Mouse (Mus musculus) embryo, embryonic 11 days (tissue): ENCODE results near the gene 4931428F04Rik.
"Not testable (repeated sequence)": the region's sequence is repeated elsewhere in the genome, so short reads cannot be mapped to it uniquely, and the experiment has no call there.

Experiments used
- DNase-seq: peaks from one replicate; pipeline ENCODE4 v3.0.0-alpha.2; 2015

The 4931428F04Rik gene

DNA sequence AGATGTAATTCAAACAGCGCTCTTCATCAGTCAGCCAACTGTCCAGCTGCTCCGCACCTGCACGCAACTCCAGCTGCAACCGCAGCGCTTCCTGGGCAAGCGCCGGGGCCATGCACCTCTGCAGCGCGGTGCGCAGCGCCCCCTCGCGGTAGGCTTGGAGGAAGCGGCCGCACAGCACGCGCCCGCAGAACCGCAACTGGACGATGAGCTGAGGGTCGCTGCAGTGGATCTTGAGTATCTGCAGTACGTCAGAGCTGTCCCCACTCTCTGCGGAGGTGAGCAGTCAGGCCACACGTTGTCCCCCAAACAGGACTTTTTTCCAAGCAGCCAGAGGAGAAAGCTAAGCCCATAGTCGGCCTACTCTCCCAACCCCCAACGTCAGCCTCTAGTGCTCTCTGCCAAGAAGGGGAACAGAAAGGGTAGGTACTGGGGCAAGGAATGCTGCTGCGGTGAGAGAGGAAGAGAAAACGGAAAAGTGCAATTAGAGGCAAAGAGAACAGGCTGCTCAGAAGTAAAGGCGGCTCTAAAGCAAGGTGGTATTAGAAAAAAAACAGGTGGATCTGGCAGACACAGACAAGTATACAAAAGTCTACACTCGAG lies 29.8 kb downstream of the 4931428F04Rik start:
- DNase-seq, result peak; percentile 90

DNA sequence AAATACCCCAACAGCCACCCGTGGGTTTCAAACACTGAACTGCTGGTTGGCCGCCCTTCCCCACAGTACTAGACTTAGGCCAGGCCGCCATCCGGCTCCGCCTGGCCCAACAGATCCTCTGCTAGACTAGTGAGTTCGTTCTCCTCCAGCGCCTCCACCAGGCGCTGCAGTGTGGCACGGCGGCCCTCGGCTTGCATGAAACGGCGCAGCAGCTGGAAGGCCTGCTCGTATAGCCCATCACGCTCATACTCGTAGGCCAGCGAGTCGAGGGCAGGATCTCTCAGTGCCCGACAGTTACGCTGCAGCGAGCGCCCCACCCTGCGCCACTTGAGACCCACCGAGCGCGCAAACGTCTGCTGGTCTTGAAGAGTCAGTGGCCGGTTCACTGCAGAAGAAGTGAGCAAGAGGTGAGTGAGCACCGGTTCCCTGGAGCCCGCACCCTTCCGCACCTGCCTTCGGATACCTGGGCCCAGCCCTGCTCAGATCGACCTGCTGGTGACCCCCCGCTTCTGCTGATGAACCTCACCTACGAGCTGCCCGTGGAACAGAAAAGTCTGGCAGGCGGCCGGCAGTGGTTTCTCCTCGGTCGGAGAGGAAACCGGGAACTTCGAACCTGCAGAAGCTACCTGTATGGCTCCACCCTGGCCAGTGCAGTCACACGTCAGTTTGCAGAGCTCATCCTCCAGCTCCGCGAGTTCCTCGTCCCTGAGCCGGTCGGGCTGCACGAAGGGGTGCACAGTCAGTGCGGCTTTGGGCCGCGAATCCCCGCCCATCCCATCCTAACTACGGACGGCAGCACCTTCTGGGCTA lies 30.5 kb downstream of the 4931428F04Rik start:
- peak; percentile 71 for DNase-seq

DNA sequence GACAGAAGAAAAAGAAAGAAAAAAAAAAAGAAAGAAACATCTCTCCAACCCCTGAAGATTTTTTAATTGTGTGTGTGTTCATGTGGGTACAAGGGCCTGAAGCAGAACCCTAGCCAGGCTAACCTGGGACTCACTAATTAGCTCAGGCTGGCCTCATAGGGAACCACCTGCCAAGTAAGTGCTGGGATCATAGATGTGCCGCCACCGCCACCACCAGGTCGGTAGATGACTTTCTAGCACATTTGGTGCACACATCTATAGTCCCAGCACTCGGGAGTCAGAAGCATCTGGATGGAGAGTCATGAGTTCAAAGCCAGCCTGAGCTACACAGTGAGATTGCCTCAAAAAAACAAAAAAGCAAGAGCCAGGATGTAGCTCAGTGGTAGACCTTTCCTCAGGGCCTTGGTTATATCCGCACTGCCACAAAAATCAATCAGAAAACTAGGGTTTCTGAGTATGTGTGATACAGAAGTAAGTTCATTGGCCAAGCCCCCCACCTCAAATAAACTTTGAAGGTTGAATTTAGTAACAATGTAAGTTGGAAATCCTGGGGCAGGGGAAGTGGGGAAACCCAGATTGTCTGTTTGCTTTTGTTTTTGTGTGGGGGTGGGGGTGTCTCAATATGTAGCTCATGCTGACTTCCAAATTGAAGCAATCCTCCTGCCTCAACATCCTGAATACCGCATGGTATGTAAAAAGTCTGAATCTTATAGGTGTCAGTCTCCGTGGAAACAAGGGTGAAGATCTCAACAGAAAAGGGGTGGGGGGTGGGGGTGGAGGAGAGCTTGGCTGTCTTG lies 32.1 kb downstream of the 4931428F04Rik start:
- no peak for DNase-seq

DNA sequence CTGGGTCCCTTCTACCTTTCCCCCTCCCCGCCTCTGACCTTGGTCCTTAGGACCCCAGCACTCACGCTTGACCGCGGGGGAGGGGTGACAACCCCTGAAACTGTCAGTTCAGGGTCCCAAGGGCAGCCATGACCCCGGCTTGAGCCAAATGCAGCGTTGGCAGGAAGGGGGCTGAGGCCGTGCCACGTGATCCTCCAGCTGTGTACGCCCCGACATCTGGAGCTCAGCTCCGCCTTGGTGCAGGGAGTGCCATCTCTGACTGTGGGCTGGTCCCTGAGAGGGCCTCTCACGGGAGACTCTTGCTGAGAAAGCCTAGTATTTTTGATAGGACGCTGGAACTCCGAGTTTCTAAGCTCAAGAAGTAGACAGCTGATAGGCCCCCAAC lies 34.7 kb downstream of the 4931428F04Rik start, which contains the start of gene B3gnt9:
Gene B3gnt9, minus strand, starts transcription at position 188 of the 385 bp plus-strand sequence.
- peak; percentile 70 for DNase-seq

DNA sequence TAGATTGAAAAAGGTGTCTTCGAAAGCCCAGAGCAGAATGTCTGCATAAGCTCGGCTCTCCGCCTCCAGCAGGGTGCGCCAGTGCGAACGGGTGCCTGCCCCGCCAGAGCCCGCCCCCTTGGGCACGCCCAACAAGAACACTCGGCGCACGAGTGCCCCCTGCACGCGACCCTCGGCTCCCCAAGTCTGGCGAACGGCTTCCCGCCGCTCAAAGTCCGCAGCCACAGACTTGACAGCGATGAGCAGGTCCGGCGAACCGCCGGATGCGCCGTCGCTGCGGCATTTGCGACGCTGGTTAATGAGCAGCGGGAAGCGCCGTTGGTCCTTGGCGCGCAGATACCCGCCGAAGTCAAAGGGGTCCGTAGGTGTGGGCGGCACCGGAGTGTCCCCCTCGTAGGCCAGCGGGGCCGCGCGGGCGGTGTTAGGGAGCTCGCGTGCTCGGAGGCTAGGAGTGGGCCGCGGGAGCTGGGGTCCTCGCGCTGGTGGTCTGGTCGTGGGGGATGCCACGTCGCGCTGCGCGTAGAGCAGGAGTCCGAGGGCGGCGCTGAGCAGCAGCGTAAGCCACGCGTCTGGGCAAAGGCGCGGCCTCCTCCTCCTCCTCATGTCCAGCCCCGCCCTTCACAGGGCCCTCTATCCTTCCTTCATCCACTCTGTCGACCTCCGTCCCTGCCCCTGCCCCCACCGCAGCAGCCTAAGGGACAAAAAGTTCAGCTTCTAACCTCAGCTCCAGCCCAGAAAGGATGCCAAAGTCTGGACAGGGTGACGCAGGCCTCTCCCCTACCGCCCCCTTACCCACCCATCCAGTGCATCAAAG lies 35.3 kb downstream of the 4931428F04Rik start:
- peak; percentile 95 for DNase-seq

DNA sequence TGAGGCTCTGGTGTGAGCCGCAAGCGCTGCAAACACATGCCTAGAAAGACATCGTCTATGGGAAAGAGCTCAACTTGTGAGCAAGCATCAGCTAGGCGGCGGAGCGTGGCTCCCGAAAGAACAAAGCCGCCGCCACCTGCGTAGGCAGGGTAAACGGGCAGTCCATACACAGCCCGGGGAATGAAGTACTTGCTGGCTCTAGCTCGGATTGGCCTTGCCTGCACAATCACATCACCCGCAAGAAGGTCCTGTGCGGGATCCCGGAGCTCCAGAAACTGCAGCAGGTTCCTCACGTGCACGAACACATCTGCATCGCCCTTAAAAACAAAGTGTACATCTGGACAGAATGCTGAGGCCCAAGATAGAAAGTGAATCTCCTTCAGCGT lies 35.9 kb downstream of the 4931428F04Rik start:
- DNase-seq, result no peak

DNA sequence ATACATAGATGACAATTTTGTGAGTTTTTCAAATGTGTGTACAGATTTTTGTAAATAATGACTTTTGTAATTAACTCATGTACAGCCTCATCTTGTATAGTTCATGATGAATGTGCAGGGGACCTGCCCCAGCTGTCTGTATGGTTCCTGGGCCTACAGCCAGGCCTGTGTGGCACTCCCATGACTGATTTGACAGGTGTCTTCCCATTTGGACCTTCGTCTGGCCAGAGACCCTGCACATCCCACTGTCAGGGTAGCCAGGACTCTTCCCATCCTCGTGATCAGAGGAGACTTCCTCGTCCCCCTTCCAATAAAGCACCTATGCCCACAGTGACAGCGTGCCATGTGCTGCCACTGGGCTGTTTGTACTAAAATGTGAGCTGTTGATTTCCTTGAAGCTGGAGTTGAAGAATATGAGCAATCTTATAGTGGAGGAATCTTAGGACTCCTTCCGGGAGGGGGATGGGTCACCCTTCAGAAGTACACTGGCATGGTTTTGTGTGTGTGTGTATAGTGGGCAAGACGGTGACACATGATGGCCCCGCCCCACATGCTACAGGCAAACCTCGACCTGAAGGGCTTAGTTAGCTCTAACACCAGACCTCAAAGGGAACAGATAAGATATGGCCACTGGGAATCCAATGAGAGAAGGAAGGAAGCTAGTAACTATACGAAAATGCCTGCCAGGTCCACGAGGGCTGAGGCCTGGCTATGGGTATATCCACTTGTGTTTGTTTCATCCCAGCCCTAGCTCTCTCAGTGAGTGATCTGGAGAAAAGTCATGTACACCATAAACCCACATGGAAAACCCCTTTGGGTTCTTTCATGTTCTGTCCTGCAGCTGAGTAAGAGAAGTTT lies 36.8 kb downstream of the 4931428F04Rik start:
- no peak for DNase-seq

DNA sequence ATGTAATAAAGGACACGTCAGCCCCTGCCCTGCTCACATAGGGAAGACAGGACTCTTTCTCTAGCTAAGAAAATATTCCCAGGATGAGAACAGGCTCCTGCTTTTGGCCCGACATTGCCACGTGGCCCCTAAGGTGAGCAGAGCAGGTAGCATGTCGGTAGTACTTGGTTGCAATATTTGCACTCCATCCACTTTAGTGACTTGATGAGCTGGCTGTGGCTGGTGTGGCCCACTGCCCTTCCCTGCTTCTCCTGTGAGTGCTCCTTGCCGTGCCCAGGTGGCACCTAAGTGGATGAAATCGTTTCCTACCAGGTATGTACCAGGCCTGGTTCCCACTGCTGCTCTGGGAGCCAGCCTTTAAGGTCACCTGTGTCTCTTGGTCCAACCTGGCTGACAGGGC lies 37.7 kb downstream of the 4931428F04Rik start:
- DNase-seq, result no peak

DNA sequence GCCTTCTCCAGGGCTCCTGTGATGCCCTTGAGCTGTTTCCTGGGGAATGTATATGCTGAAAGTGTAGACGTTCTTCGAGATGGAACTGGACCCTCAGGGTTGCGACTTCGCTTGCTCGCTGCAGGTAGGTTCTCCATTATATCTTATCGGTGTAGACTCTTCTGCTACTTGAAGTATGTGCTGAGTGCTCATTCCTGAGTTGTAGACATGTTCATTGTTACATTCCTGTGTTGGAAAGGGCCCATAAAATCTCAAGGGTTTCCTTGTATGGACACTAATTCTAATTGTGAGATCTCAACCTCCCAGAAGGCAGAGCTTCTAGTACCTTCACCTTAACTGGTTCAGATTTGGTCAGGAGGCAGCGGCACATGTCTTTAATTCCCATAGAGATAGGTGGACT lies 48.6 kb downstream of the 4931428F04Rik start:
- no peak for DNase-seq

DNA sequence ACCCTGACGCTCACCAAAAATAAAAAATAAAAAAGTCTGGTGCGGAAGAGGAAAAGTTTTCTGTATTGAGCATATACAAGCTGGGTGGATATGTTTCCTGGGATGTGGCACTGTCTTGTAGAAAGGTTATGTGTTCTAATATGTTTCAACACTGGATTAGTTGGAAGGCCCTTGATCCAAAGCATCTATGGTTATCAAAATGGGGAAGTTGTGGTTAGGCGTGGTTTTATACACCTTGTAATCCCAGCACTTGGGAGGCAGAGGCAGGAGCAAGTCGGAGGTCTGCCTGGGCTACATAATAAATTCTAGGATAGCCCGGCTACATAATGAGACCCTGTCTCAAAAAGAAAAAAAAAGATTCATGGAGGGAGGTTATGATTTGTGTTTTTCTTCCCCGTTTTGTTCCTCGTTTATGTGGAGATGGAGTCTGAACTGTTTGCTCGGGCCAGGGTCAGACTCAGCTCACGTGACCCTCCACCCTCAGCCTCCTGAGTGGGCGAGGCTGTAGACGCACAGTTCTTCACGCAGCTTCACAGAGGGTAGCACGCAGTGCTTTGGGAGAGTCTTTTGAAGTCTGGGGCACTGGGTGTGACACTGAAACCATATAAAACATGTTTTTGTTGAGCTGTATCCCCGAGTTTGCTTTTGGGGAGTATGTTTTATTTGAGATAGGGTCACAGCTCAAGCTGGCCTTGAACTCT lies 52.1 kb downstream of the 4931428F04Rik start:
- DNase-seq, result no peak

DNA sequence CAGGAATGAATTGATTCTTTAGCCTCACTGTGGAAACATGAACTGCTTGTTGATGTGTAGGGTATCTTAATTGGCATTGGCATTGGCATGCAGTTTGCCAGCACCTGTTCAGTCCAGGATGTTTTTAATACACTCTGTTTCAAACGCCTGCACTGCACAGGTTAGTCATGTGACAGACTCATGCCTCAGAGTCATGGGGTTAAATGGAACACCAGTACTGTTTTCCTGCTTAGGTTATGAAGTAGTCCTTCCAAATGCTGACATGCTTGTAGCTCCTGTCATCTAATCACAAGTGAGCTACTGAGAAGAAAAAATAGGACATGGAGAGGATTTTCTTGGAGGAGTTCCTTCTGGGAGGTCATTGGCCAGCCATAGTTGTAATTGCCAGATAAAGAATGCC lies 54.5 kb downstream of the 4931428F04Rik start:
- DNase-seq, result no peak

DNA sequence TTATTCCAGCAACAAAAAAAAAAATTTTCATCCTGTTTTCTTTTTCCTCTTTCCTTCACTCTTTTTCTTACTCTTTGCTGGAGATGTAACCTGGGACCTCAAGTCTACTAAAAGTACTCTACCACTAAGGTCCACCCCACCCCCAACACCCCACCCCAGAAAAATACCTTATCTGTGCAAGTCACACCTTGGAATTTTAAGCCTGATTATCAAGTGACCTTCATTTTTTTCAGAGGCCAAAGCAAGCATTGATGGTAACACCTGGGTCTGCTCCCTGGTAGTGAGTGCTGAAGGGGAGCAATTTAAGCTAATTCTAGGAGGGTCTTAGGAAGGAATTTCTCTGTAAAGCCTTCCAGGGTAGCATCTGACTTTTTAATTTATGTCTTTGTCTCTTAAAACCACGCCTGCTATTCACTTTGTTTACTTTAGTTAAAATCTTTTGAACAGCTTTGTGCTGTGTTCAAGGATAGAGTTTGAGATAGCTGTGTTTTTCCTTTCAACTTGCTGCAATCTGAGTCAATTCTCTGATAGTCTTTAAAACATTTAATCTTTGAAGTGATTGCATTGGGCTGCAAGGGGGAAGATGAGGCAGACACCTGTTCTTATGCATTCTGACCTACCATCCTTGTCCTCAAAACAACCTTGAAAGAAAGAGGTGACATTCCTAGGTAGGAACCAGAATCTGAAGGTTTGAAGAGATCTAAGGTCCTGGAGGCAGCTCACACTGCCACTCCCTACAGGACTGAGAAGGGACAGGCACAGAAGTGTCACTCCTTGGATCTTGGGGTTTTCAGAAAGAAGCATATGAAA lies 56.3 kb downstream of the 4931428F04Rik start:
- DNase-seq, result no peak

DNA sequence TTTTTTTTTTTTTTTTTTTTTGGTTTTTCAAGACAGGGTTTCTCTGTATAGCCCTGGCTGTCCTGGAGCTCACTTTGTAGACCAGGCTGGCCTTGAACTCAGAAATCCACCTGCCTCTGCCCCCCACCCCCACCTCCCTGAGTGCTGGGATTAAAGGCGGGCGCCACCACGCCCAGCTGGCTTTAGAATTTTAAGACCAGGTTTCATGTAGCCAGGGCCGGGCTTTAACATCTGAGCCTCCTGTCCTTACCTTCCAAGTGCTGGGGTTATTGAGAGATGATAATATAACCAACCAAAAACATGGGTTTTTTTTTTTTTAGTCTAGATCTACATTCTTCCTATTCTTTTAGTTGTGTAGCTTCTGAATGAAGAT lies 57.4 kb downstream of the 4931428F04Rik start:
- not testable (repeated sequence) for DNase-seq

DNA sequence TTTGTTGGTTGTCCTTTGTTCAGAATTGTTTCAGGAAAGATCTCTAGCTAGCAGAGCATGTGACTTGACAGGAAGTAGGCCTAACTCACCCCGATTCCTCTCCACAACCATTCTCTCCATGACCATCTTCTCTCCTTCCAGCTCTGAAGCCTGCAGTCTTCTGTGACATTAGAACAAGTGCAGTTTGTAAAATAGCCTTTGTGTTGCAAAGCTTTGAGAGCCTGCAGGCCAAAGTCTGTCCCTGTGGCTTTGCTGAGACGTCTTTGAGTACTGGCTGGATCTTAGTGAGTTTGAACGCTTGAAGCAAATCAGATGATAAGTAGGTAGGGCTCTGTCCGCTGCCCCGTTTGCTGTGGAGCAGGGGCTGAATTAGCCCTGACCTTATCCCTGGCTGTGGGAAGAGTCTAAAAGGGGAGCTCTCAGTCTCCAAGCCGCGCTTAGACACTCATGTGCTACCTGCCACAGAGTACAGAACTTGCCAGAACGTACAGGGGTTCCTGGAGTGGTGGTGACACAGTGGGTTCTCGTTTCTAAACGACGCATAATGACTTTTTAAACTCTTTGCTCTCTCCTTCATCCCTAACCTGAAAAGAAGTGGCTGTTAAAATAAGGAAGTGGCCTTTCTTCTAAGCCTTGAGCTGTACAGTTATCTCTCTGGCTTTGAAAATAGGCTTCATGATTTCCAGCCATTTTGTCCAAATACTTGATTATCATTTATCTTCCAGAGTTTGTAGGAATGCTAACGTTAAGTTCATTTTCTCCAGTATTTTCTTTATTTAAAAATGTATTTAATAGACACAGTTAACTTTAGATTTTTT lies 58.0 kb downstream of the 4931428F04Rik start:
- DNase-seq, result no peak
